Mouse (Mus musculus): ENCODE results near the gene Ccdc60.
"Not testable (repeated sequence)": the region's sequence is repeated elsewhere in the genome, so short reads cannot be mapped to it uniquely, and the experiment has no call there.

The Ccdc60 gene

DNA sequence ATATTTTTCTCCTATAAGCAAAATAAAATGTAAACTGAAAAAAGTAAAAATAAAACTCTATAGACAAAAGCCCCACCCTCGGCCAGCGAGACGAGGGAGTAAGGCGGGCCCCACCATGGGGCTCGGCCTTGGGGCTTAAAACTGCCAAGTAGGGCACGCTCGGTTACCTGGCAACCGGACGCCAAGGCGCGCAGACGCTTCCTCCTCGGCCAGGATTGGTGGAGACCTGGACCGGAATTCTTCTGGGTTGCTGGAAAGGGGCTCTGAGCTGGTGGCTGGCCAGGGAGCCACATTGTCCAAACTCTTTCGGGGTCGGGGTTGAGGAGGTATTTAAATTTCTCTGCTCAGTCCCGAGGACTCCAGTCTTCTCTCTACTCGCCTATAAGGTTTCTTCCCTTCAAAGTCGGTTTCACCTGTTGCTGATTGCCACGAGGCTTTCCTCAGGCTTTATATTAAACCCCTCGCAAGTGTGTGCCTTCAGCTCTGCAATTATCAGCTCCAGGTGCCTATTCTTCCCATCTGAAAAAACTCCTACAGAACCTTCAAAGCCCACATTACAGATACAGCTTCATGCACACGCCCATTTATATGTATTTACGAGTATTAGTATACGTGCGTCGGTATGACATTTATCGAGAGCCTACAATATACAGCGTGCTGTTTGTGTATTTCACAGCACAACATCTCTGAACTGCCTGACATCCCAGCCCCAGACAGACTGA is at the start of gene Ccdc60:
Gene Ccdc60 (minus strand): TSS at position 137 of the 722 bp plus-strand sequence.
- no peak for DNase-seq (ENCODE audit: low spot score)

DNA sequence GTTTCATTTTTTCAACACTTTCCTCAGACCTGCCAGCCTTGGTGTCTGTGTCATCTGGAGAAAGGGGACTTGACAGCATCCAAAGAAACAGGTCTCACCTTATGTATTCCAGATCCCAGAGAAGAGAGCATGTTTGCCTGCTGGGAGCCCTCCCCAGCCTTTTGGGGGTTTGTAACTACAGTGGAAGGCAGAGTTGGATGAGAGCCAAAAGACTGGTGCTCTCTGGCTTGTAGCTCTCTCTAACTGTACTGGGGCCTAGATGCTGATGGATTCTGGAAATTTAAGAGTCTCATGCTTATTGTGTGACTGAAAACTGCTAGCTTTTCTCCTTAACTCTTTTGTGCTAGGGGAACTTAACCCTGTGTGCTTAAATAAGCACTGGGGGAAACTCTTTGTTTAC is 47.4 kb upstream of the Ccdc60 start:
- DNase-seq (ENCODE audit: low spot score), result no peak

DNA sequence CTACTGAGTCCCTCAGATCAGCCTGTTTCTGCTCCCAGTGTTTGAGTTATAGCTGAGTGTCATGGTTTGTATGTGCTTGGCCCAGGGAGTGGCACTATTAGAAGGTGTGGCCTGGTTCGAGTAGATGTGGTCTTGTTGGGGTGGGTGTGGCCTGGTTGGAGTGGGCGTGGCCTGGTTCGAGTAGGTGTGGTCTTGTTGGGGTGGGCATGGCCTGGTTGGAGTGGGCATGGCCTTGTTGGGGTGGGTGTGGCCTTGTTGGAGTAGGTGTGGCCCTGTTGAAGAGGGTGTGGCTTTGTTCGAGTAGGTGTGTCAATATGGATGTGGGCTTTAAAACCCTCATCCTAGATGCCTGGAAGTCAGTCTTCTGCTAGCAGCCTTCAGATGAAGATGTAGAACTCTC is 40.1 kb upstream of the Ccdc60 start:
- no peak for DNase-seq (ENCODE audit: low spot score)

DNA sequence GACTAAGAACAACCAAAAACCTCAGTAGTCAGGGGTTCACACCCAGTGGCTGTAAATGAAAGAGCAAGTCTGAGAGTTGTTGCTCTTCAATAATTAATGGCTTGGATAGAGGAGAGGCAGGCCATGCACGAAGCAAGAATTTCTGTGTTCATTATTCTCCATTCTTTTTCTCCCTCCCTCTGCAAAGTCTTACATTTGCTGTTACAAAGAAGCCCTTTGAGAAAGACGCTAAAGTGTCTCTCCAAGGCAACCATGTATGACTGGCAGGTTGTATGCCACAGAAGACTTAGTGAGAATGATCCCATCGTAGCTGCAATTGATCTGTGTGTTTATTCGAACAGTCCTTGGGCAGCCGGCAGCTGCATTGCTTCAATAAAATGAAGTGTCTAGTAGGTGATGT is 34.6 kb upstream of the Ccdc60 start:
- no peak for DNase-seq (ENCODE audit: low spot score)

DNA sequence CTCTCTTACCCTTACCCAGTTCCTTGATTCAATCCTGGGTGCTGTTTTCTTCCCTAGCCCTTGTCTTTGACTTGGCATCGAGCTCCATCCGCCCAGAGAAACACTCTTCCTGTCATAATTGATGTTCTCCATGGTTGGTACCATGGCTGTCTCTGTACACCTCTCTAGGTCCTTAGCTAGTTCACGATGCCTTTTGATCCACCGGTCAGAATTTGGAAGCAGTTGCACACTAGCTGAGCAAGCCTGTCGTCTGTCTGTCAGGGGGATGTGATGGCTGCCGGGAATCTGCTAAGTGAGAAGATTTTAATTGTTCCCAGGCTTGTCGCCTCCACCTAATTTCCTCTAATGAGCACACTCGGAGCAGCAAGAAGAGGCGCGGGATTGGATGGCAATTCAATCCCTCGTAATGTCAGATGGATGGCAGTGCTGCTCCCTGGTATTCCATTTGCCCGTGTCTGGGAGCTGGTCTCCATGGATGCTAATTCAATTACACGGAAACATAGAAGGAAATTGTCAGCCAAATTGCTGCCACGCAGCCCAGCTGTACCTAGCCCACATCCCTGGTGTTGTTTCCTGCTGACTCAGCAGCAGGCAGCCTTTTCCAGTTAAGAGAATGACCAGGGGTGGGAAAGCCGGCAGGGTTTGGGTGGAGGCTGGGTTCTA is 33.7 kb upstream of the Ccdc60 start:
- DNase-seq (ENCODE audit: low spot score), result no peak

DNA sequence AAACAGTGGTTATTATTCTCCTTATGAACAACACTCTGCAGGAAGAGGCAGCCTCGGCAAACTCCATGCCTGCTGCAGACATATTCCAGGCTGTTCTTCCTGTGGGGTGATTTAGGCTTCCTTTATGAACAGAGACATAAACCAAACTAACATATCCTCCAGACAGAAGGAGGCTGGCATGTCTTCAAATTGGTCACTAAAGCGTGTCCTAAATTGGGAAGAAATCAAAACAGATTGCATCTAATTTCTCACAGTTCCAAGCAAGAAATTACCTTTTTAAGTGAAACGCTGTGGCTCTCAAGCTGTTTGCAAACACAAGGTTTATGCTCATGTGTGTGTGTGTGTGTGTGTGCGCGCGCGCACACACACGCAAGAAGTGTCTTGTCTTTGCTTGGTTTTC is 24.9 kb upstream of the Ccdc60 start:
- no peak for DNase-seq (ENCODE audit: low spot score)

DNA sequence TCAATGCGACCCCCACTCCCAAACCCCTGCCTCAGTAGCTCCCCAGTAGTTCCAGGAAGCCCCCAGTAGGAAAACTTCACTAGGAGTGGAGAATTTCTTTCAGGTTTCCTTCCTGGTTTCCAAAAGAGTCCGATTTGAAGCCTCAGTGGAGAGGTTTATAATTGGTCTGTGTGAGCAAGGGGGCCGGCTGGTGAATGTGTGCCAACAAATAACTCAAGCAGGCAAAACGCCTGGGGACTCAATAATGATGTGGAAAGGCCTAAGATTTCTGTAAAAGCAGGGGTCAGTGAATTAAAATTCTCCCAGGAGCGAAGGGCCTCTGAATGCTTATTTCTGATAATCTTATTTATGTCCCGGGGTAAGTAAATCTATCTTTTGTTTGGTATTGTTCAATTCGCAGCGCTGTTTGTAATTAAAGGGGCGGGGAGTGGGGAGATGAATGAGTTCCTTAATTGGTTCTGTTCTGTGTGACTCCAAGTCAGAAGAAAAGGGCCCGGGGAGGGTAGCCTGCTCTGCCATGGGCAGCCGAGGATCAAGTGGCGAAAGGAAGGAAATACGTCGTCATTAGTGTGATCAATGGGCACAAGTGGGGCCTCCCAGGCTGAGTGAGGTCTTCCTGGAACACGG is 23.4 kb upstream of the Ccdc60 start:
- DNase-seq (ENCODE audit: low spot score), result no peak

DNA sequence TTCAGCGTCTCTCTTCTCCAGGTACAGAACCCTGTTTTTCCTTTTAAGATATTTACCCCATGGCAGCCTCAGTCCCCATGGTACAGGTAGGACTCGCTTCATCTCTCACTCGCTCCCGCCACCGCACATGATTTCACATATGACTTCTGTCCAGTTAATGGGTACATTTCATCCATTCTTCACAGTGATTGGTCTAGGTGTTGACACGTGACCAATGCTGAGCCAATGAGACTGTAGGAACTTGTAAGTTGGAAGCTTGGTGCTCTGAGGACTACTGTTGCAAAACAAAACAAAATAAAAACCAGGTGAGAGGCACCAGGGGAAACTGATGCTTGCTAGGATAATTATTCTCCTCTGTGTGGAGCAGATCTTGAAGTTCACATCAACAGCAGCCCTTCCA is 22.9 kb upstream of the Ccdc60 start:
- no peak for DNase-seq (ENCODE audit: low spot score)

DNA sequence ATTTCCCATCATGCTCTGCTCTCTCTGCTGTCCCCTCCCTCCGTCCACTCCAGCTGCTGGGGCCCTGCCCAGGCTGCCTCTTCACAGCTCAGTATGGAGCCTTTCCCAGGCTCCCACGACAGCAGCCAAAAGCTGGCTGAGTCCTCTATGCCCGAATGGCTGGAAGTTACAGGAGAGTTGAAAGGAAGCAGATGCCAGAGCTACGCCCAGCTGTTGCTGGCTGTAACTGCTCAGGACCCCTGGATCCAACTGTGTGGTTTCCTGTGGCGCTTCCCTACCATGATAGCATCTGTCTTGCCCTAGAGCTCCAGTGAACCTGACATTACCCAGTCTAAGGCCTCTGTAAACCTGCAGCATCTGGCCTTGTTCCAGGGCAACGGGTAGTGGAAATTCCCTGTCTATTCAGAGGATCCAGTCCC is 20.6 kb upstream of the Ccdc60 start:
- DNase-seq (ENCODE audit: low spot score), result no peak

DNA sequence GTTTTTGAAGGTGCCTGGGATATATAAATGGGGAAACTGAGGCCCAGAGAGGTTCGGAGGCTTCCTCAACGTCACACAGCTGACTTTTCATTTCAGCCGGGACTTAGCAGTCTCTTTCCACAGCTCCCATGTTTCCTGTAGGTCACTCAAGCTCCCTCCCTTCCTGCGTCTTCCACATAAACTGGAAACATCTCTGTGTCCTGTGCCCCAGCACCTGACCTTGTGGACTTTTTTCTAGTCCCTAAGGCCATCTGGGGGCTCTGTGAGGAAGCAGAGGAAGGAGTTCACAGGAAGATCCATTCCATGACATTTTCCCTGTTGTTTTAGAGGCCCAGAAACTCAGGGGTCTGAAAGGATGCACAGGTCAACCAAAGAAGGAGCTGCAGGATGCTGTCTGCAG is 16.8 kb upstream of the Ccdc60 start:
- no peak for DNase-seq (ENCODE audit: low spot score)

DNA sequence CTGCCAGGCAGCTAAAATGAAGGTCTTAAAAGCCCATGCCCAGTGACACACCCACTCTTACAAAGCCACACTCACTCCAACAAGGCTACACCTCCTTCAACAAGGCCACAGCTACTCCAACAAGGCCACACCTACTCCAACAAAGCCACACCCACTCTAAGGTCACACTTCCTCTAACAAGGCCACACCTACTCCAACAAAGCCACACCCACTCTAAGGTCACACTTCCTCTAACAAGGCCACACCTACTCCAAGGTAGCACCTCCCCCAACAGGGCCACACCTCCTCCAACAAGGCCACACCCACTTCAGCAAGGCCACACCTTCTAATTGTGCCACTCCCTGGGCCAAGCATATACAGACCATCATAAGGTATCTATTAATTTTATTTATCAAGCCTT is 16.4 kb upstream of the Ccdc60 start:
- not testable (repeated sequence) for DNase-seq (ENCODE audit: low spot score)

DNA sequence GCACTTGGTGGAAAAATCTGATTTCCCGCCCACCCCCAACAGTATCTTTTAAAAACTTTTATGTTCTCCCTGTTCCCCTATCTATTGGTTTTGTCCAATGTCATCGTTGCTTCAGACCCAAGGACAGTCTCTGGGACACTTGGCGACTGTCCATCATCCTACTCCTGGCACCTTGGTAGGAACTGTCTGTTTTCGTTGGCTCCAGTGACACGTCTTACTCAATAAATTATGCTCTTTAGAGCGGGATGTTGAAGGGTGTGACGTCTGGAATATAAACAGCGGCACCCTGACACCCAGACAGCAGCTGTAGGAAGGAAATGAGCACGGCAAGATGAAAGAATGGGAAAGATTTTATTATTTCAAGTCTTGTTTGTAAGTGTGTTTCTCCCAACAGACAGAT is 12.2 kb upstream of the Ccdc60 start:
- no peak for DNase-seq (ENCODE audit: low spot score)

DNA sequence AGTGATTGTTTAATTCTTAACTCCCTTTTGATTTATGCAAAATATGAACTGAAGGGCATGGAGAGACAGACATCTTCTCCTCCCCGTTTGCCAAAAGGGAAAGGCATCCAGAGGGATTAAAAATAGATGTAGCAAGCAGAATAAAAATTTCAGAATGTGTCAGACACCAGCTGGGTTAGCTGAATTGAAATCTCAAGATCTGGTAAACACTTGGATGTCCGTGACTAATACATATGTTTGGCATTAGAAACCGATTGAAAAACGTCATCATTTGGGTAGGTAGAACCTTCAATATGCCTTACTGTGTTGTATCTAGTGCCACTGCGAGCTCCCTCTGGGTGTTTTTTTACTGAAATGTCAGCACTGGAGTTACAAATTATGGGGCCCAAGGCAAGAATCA is 4.7 kb upstream of the Ccdc60 start:
- DNase-seq (ENCODE audit: low spot score), result no peak

DNA sequence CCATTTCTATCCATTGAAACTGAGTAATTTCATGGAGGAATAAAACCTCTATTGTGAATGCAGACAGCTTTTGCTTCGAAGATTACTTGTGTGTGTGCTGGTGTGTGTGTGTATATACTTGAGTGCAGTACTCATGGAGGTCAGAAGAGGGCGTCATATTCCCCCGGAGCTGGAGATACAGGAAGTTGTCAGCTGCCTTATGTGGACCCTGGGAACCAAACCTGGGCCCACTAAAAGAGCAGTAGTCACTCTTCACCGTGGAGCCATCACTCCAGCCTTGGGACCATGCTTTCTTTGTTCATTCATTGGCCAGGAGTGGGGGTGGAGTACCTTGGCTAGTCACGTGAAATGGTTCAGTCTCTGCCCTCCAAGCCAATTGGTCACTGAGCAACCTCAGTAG is 1.8 kb upstream of the Ccdc60 start:
- DNase-seq (ENCODE audit: low spot score), result no peak

DNA sequence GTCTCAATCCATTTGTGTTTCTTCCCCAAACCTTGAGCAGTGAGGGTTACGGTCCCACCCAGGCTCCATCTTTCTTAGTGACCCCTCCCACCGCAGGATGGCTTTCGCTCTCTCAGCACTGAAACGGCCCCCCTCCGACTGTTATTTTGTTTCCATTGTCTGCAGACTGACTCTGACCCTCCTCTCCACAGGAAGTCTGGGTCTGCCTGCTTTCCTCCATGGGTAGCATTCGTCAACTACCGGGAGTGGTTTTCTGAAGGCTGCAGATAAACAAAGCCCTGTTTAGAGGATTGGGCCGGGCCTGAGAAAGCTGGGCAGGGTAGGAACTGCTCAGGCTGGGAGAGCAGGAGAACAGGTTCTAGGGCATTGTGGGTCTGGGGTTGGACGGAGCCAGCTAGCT is 1.1 kb upstream of the Ccdc60 start:
- DNase-seq (ENCODE audit: low spot score), result no peak

DNA sequence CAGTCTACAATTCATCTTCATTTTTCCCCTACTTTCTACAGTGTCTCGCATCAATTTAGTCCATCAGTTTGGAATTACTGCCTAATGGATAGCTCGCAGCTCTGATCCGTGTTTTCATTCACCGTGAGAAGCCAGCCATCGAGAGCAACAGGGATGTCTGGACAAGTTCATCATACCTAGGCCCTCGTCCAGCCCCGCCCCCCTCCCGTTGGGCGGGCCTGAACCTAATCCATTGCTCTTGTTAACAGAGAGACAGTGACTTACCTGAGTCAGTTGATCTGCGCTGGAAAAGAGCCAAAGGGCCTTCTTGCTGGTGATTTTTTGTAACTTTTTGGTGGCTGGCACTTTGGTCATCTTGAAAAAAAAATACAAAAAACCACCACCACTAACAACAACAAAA is 602 bp downstream of the Ccdc60 start:
- no peak for DNase-seq (ENCODE audit: low spot score)

DNA sequence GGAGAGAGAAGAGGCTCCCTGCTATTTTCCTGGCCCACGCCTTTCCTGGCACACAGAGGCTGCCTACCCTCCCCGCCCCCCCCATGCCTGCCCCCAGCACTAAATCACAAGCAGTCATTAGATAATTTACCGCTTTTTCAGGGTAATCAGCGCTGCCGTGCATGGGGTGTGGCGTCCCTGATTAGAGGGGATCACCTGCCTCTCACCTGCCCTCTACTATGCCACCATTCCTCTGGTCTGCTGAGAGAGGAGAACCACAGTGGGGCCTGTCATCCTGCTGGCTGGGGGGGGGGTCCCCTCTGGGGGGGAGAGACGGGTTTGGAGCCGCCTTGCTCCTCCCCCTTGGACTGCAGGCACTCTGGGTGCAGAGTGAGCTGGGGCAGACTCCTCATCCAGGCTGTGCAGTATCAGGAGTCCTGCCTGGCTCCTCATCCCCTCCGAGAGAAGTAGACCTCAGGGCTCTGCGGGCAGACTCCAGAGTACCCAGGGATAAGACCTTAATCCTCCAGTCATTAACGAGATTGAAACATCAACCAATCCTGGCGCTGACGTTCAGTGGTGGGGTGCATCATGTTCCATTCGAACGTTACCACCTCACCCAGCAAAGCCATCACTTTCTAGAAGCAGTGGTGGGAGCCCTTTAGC is 3.1 kb downstream of the Ccdc60 start:
- DNase-seq (ENCODE audit: low spot score), result no peak

DNA sequence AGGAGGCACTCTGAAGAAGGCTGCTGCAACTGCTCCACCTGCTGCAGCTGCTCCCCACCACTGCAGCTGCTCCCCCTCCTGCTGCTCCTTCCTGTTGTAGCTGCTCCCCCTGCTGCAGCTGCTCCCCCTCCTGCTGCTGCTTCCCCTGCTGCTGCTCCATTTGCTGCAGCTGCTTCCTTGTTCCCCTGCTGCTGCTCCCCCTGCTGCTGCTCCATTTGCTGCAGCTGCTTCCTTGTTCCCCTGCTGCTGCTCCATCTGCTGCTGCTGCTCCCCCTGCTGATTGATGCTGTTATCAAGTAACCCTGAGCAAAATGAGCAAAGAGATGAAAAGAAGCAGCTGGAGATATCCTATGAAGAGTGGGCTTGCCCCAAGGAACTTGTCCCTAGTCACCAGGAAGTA is 8.3 kb downstream of the Ccdc60 start:
- DNase-seq (ENCODE audit: low spot score), result no peak

DNA sequence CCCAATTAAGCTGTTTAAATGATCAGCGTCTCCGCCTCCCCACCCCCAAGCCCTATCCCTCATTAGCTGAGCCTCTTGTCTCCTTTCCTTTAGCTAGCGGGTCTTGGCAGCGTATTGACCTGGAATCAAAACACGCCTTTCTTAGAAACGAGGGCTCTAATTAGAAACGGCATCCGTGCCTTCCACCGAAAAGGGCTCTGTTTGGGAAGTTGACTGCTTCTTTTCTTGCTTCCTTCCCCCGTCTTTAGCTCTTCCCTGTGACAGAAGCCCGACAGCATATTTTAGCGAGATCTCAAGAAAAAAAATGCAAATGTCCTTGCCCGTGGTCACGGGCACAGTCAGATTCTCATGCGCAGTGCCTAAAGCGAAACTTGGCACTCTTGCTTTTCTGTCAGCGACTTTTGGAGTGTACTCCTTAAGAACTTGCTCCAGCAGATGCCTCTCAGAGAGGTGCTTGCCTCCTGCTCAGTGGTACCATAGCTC is 10.3 kb downstream of the Ccdc60 start:
- DNase-seq (ENCODE audit: low spot score), result no peak

DNA sequence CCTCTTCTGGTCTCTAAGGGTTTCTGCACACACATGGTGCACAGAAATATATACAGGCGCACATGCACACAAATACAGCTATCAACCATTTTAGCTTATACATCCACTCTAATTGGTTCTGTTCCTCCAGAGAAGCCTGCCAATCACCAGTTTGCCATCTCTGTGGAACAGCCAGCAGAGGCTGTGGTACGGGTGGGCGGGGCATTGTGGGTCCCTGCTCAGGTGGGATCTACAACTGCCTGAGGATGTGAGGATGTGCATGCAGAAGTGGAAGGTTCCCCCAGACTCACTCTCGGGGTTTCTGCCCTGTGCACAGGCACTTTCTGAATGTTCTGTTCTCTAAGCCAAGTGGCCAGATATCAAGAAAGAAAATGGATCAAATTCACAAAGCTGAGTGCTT is 10.8 kb downstream of the Ccdc60 start:
- no peak for DNase-seq (ENCODE audit: low spot score)

DNA sequence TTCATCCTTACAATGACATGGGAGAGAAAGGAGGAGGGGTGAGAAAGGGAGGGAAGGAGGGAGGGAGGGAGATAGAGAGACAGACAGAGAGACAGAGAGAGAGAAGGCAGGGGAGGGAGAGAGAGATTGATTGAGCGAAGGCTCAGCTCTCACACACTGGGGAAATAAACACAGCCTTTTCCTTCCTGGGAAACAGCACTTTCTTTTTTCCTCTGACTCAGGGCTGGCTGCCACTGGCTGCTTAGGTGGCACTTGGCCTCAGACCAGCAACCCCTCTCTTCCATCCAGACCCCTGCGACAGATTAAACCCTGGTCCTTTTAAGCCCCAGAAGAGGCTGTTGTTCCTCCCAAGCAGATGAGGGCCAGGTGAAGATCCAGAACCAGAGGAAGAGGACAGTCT is 14.0 kb downstream of the Ccdc60 start:
- DNase-seq (ENCODE audit: low spot score), result no peak

DNA sequence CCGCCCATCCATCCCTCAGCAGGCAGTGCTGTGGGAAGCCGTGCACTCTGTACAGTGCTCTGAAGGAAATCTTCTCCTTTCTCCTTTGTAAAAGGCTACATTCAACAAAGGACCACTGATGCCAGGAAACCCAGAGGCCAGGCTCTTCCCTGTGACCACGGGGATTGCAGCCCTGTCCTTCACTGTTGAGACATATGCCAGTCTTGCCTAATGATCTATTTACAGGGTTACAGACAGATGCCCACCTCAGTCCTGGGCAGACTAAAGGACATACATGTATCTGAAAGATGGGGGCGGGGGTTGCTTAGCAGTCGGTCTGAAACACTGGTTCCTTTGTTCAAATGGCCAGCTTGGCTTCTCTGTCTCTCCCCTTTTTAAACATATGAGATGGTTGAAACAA is 14.4 kb downstream of the Ccdc60 start:
- no peak for DNase-seq (ENCODE audit: low spot score)
